Mouse (Mus musculus) retina, postnatal 1 day (tissue): Measurements from ENCODE around the gene Pprc1.
A peak's percentile ranks its signal among the peaks of the same experiment; 100 is the strongest.

Experiments
- DNase-seq: peaks from one replicate; pipeline ENCODE4 v3.0.0-alpha.2; 2012

The Pprc1 gene

GRCm38 (mm10) chr19:46056947-46057607 lies 12.4 kb downstream of the Pprc1 start:
- DNase-seq = peak; percentile 85

- DNase-seq = no peak
Observed at GRCm38 (mm10) chr19:46058466-46058865, 13.8 kb downstream of the Pprc1 start.

- DNase-seq = no peak
Observed at GRCm38 (mm10) chr19:46060845-46061244, 16.2 kb downstream of the Pprc1 start.

GRCm38 (mm10) chr19:46068054-46068453 lies 23.4 kb downstream of the Pprc1 start:
- DNase-seq = no peak

GRCm38 (mm10) chr19:46073285-46073684 lies 28.6 kb downstream of the Pprc1 start:
- DNase-seq = no peak

GRCm38 (mm10) chr19:46074266-46074665 lies 29.6 kb downstream of the Pprc1 start:
- DNase-seq = no peak

- peak; percentile 99 for DNase-seq
Observed at GRCm38 (mm10) chr19:46075616-46076607, 31.2 kb downstream of the Pprc1 start, which contains the start of gene Nolc1. Nolc1 (plus strand) TSS chr19:46075863.

GRCm38 (mm10) chr19:46078535-46078934 lies 33.8 kb downstream of the Pprc1 start:
- no peak for DNase-seq

- no peak for DNase-seq
Observed at GRCm38 (mm10) chr19:46085185-46085584, 40.5 kb downstream of the Pprc1 start.

GRCm38 (mm10) chr19:46086337-46086736 lies 41.7 kb downstream of the Pprc1 start:
- peak; percentile 77 for DNase-seq

- no peak for DNase-seq
Observed at GRCm38 (mm10) chr19:46087871-46088270, 43.2 kb downstream of the Pprc1 start.

GRCm38 (mm10) chr19:46091641-46092040 lies 47.0 kb downstream of the Pprc1 start:
- no peak for DNase-seq

- no peak for DNase-seq
Observed at GRCm38 (mm10) chr19:46094144-46094543, 49.5 kb downstream of the Pprc1 start.

- no peak for DNase-seq
Observed at GRCm38 (mm10) chr19:46095291-46095690, 50.6 kb downstream of the Pprc1 start.

- DNase-seq = no peak
Observed at GRCm38 (mm10) chr19:46096396-46096795, 51.7 kb downstream of the Pprc1 start.

- no peak for DNase-seq
Observed at GRCm38 (mm10) chr19:46099561-46099960, 54.9 kb downstream of the Pprc1 start.

GRCm38 (mm10) chr19:46103437-46104186 lies 58.9 kb downstream of the Pprc1 start:
- DNase-seq = no peak

- DNase-seq = no peak
Observed at GRCm38 (mm10) chr19:46104187-46104557, 59.5 kb downstream of the Pprc1 start.

- no peak for DNase-seq
Observed at GRCm38 (mm10) chr19:46110214-46110613, 65.5 kb downstream of the Pprc1 start.

GRCm38 (mm10) chr19:46110781-46111180 lies 66.1 kb downstream of the Pprc1 start:
- no peak for DNase-seq

- DNase-seq = no peak
Observed at GRCm38 (mm10) chr19:46114617-46115016, 69.9 kb downstream of the Pprc1 start.

- DNase-seq = no peak
Observed at GRCm38 (mm10) chr19:46119458-46119857, 74.8 kb downstream of the Pprc1 start.

GRCm38 (mm10) chr19:46120872-46121271 lies 76.2 kb downstream of the Pprc1 start:
- no peak for DNase-seq
